Mouse (Mus musculus) midbrain, postnatal 0 days (tissue): ENCODE data around the gene Sun2. TPM values are rescaled to one million over a fixed set of nuclear protein-coding genes. Genes with fewer than 3 reads are reported as not detected.

Source experiments
- ATAC-seq: fragments of 200-750 bp; cut with Nextera tagmentation; 2 replicates; pipeline ENCODE4 v1.8.0; 2017; ENCODE audit warnings: moderate number of reproducible peaks, mild to moderate bottlenecking, moderate TSS enrichment, moderate library complexity; ENCODE audit not compliant: low FRiP score
- DNase-seq: peaks from one replicate; pipeline ENCODE4 v3.0.0-alpha.2; 2015; ENCODE audit warnings: low spot score
- H3K27ac ChIP-seq: fragments of 300-500 bp; sonication (generic); 2 replicates; pipeline ENCODE4 v1.5.1; 2014; ENCODE audit warnings: low read depth, mild to moderate bottlenecking, low read length, mixed read lengths
- H3K27me3 ChIP-seq: fragments of 300-500 bp; sonication (generic); 2 replicates; pipeline ENCODE4 v1.6.1; 2014; ENCODE audit warnings: low read length, control low read depth, mixed read lengths; ENCODE audit not compliant: insufficient read depth
- H3K36me3 ChIP-seq: fragments of 300-500 bp; sonication (generic); 2 replicates; pipeline ENCODE4 v1.6.1; 2014; ENCODE audit warnings: low read length, control low read depth, mixed read lengths; ENCODE audit not compliant: insufficient read depth
- H3K4me1 ChIP-seq: fragments of 300-500 bp; sonication (generic); 2 replicates; pipeline ENCODE4 v1.6.1; 2014; ENCODE audit warnings: mild to moderate bottlenecking, control low read depth, antibody characterized with exemption, low read length, mixed read lengths; ENCODE audit not compliant: insufficient read depth
- H3K4me2 ChIP-seq: fragments of 300-500 bp; sonication (generic); 2 replicates; pipeline ENCODE4 v1.6.1; 2014; ENCODE audit warnings: low read depth, mild to moderate bottlenecking, low read length, mixed read lengths; ENCODE audit not compliant: poor library complexity, severe bottlenecking
- H3K4me3 ChIP-seq: fragments of 300-500 bp; sonication (generic); 2 replicates; pipeline ENCODE4 v1.5.1; 2014; ENCODE audit warnings: low read depth, mild to moderate bottlenecking, low read length, moderate library complexity
- H3K9ac ChIP-seq: fragments of 300-500 bp; sonication (generic); replicated peaks from 2 replicates; pipeline ENCODE4 v1.6.1; 2014; ENCODE audit warnings: mild to moderate bottlenecking, low read length, moderate library complexity, mixed read lengths; ENCODE audit not compliant: poor library complexity, severe bottlenecking
- H3K9me3 ChIP-seq: fragments of 300-500 bp; sonication (generic); 2 replicates; pipeline ENCODE4 v1.6.1; 2016; ENCODE audit warnings: low read length, control low read depth
- CTCF ChIP-seq: IDR thresholded peaks from 2 replicates; pipeline ENCODE4 v1.5.1; 2016; ENCODE audit warnings: antibody characterized with exemption, mild to moderate bottlenecking
- WGBS: fragments of 180-500 bp; shearing (Covaris S2); extraction: QIAGEN DNeasy Blood & Tissue Kit; methylation state at CpG from one replicate; pipeline ENCODE4 v1.1.7; 2014; 5-methylcytosine and 5-hydroxymethylcytosine counted together
- polyA plus RNA-seq: library from polyadenylated mRNA; unstranded; fragments of >200 nt; fragmentation: Nextera tagmentation; extraction: Ambion mirVana; gene quantifications from 2 replicates; pipeline ENCODE4 v1.2.1, GENCODE M21; 2015
- total RNA-seq: library from RNA; depleted of rRNA; stranded (reverse); fragments of >200 nt; gene quantifications from 2 replicates; pipeline ENCODE4 v1.2.3, GENCODE M21; 2014

Sun2 gene
- total and polyA plus RNA-seq, 2 experiments from 2014 or later = 3.1 to 33.7 TPM

- H3K27me3 ChIP-seq = no peaks in the 10 kb centered on the region
- TF ChIP-seq CTCF = no peak
- H3K4me2 ChIP-seq = peak within 1 kb of the TSS; percentile 95
- H3K4me3 ChIP-seq = peak within 1 kb of the TSS; percentile 89
- WGBS = under 1% methylated on average over 39 of the region's 45 CpGs
- peak; percentile 97 for ATAC-seq
- peak within 1 kb of the TSS; percentile 80 for H3K27ac ChIP-seq
- peak within 1 kb of the TSS; percentile 93 for H3K9ac ChIP-seq
- H3K36me3 ChIP-seq = no peaks in the 10 kb centered on the region
- H3K4me1 ChIP-seq = peaks cover 17% of the 10 kb centered on the region
- DNase-seq = peak; percentile 100
- no peaks in the 10 kb centered on the region for H3K9me3 ChIP-seq
Measured at GRCm38 (mm10) chr15:79690426-79691022, 51.8 kb downstream of the Sun2 start, which contains the start of gene Gtpbp1. Gene Gtpbp1, plus strand, starts transcription at chr15:79690845.

GRCm38 (mm10) chr15:79689662-79690425 is 52.5 kb downstream of the Sun2 start:
- no peak for ATAC-seq
- Histone ChIP-seq H3K4me1 (peaks cover 23% of the 10 kb centered on the region), H3K27ac (peak overlapping the region; percentile 43), H3K4me3 (peak overlapping the region; percentile 89), H3K27me3 (no peaks in the 10 kb centered on the region), H3K9me3 (no peaks in the 10 kb centered on the region), H3K36me3 (no peaks in the 10 kb centered on the region), H3K9ac (no peak overlapping the region), H3K4me2 (peak overlapping the region; percentile 63)
- no peak for TF ChIP-seq CTCF
- DNase-seq = no peak
- 14% methylated on average over 24 of the region's 24 CpGs for WGBS

GRCm38 (mm10) chr15:79688268-79688956 is 53.9 kb downstream of the Sun2 start:
- Histone ChIP-seq H3K4me3 (peak overlapping the region; percentile 91), H3K36me3 (no peaks in the 10 kb centered on the region), H3K27ac (peak overlapping the region; percentile 80), H3K4me1 (peaks cover 36% of the 10 kb centered on the region), H3K4me2 (peak overlapping the region; percentile 74), H3K9me3 (no peaks in the 10 kb centered on the region), H3K9ac (no peak overlapping the region; the same call in 1 of the 2 replicates), H3K27me3 (no peaks in the 10 kb centered on the region)
- no peak for TF ChIP-seq CTCF
- ATAC-seq (no peak), DNase-seq (no peak)
- 3% methylated on average over 8 of the region's 8 CpGs for WGBS

- peak within 1 kb of the TSS; percentile 74 for H3K4me2 ChIP-seq
- ATAC-seq (peak; percentile 57), DNase-seq (peak; percentile 94)
- WGBS = under 1% methylated on average over 52 of the region's 72 CpGs
- H3K27ac ChIP-seq = peak within 1 kb of the TSS; percentile 80
- peak within 1 kb of the TSS; percentile 91 for H3K4me3 ChIP-seq
- peaks cover 39% of the 10 kb centered on the region for H3K4me1 ChIP-seq
- TF ChIP-seq CTCF = no peak
- no peaks in the 10 kb centered on the region for H3K36me3 ChIP-seq
- no peaks in the 10 kb centered on the region for H3K9me3 ChIP-seq
- peak within 1 kb of the TSS; percentile 85 for H3K9ac ChIP-seq
- H3K27me3 ChIP-seq = no peaks in the 10 kb centered on the region
Measured at GRCm38 (mm10) chr15:79687646-79688267, 54.6 kb downstream of the Sun2 start, which contains the start of gene Josd1. Gene Josd1, minus strand, starts transcription at chr15:79687919.

- H3K9me3 ChIP-seq = no peaks in the 10 kb centered on the region
- peak overlapping the region; percentile 85 for H3K9ac ChIP-seq
- peak overlapping the region; percentile 74 for H3K4me2 ChIP-seq
- H3K4me3 ChIP-seq = peak overlapping the region; percentile 91
- under 1% methylated on average over 32 of the region's 33 CpGs for WGBS
- TF ChIP-seq CTCF = no peak
- H3K27ac ChIP-seq = peak overlapping the region; percentile 80
- H3K36me3 ChIP-seq = no peaks in the 10 kb centered on the region
- ATAC-seq (no peak), DNase-seq (peak; percentile 44)
- no peaks in the 10 kb centered on the region for H3K27me3 ChIP-seq
- H3K4me1 ChIP-seq = peaks cover 36% of the 10 kb centered on the region
Measured at GRCm38 (mm10) chr15:79687175-79687574, 55.2 kb downstream of the Sun2 start.
